Mouse (Mus musculus): ENCODE measurements at regions not wholly inside any gene's neighbourhood (a gene's known extent, or its start where the extent isn't known, plus 50 kb on each side); places are given as distances from the start of the nearest gene placed in this dataset.

GRCm38 (mm10) chr11:39550066-39550465 lies 1144.9 kb downstream of the Mat2b start:
- ATAC-seq (ENCODE audit: insufficient read depth, low FRiP score): no peak
- 69% methylated on average over 3 of the region's 3 CpGs for WGBS
- H3K4me1 ChIP-seq (ENCODE audit: control insufficient read depth, insufficient read depth, low read length): no peaks in the 10 kb centered on the region
- H3K9ac ChIP-seq (ENCODE audit: low read length): no peak overlapping the region
- no peak overlapping the region for H3K4me3 ChIP-seq (replicated peaks; ENCODE audit: low read length)
- H3K27ac ChIP-seq (ENCODE audit: low read length): no peak overlapping the region
- no peak overlapping the region for H3K4me2 ChIP-seq (ENCODE audit: low read depth, low read length)
- H3K36me3 ChIP-seq (ENCODE audit: control insufficient read depth, insufficient read depth, low read length): no peaks in the 10 kb centered on the region
- no peaks in the 10 kb centered on the region for H3K9me3 ChIP-seq (replicated peaks; ENCODE audit: control insufficient read depth, low read length)
- no peaks in the 10 kb centered on the region for H3K27me3 ChIP-seq (ENCODE audit: control insufficient read depth, insufficient read depth, low read length)

GRCm38 (mm10) chr11:39524866-39525649 lies 1169.9 kb downstream of the Mat2b start:
- no peaks in the 10 kb centered on the region for H3K4me1 ChIP-seq (ENCODE audit: control insufficient read depth, insufficient read depth, low read length)
- H3K36me3 ChIP-seq (ENCODE audit: control insufficient read depth, insufficient read depth, low read length): no peaks in the 10 kb centered on the region
- H3K9ac ChIP-seq (ENCODE audit: low read length): no peak overlapping the region
- no peak overlapping the region for H3K27ac ChIP-seq (ENCODE audit: low read length)
- no peak overlapping the region for H3K4me3 ChIP-seq (replicated peaks; ENCODE audit: low read length)
- no peak for ATAC-seq (ENCODE audit: insufficient read depth, low FRiP score)
- no peaks in the 10 kb centered on the region for H3K27me3 ChIP-seq (ENCODE audit: control insufficient read depth, insufficient read depth, low read length)
- H3K4me2 ChIP-seq (ENCODE audit: low read depth, low read length): no peak overlapping the region
- H3K9me3 ChIP-seq (replicated peaks; ENCODE audit: control insufficient read depth, low read length): no peaks in the 10 kb centered on the region
- WGBS: 48% methylated on average over 7 of the region's 7 CpGs

GRCm38 (mm10) chr11:39495253-39495652 lies 1199.8 kb downstream of the Mat2b start:
- Histone ChIP-seq H3K9me3 (replicated peaks; ENCODE audit: control insufficient read depth, low read length) (no peaks in the 10 kb centered on the region), H3K27ac (ENCODE audit: low read length) (no peak overlapping the region), H3K9ac (ENCODE audit: low read length) (no peak overlapping the region), H3K4me1 (ENCODE audit: control insufficient read depth, insufficient read depth, low read length) (no peaks in the 10 kb centered on the region), H3K4me2 (ENCODE audit: low read depth, low read length) (no peak overlapping the region), H3K27me3 (ENCODE audit: control insufficient read depth, insufficient read depth, low read length) (no peaks in the 10 kb centered on the region), H3K4me3 (replicated peaks; ENCODE audit: low read length) (no peak overlapping the region), H3K36me3 (ENCODE audit: control insufficient read depth, insufficient read depth, low read length) (no peaks in the 10 kb centered on the region)
- 41% methylated on average over 4 of the region's 4 CpGs for WGBS
- no peak for ATAC-seq (ENCODE audit: insufficient read depth, low FRiP score)

- no peaks in the 10 kb centered on the region for H3K4me1 ChIP-seq (ENCODE audit: control insufficient read depth, insufficient read depth, low read length)
- 62% methylated on average over 8 of the region's 8 CpGs for WGBS
These were observed 1217.9 kb downstream of the Mat2b start for GRCm38 (mm10) chr11:39477136-39477535.

GRCm38 (mm10) chr11:39453329-39453952 lies 1241.6 kb downstream of the Mat2b start:
- Histone ChIP-seq H3K9ac (ENCODE audit: low read length) (no peak overlapping the region), H3K27ac (ENCODE audit: low read length) (no peak overlapping the region), H3K36me3 (ENCODE audit: control insufficient read depth, insufficient read depth, low read length) (no peaks in the 10 kb centered on the region), H3K27me3 (ENCODE audit: control insufficient read depth, insufficient read depth, low read length) (no peaks in the 10 kb centered on the region), H3K4me1 (ENCODE audit: control insufficient read depth, insufficient read depth, low read length) (no peaks in the 10 kb centered on the region), H3K4me3 (replicated peaks; ENCODE audit: low read length) (no peak overlapping the region), H3K4me2 (ENCODE audit: low read depth, low read length) (no peak overlapping the region), H3K9me3 (replicated peaks; ENCODE audit: control insufficient read depth, low read length) (no peaks in the 10 kb centered on the region)
- ATAC-seq (ENCODE audit: insufficient read depth, low FRiP score): no peak
- WGBS: 40% methylated on average over 5 of the region's 5 CpGs

More at GRCm38 (mm10) chr11:39477136-39477535, 1217.9 kb downstream of the Mat2b start:
- no peak overlapping the region for H3K27ac ChIP-seq (ENCODE audit: low read length)
- H3K36me3 ChIP-seq (ENCODE audit: control insufficient read depth, insufficient read depth, low read length): no peaks in the 10 kb centered on the region
- H3K4me2 ChIP-seq (ENCODE audit: low read depth, low read length): no peak overlapping the region
- ATAC-seq (ENCODE audit: insufficient read depth, low FRiP score): no peak
- H3K9ac ChIP-seq (ENCODE audit: low read length): no peak overlapping the region
- no peaks in the 10 kb centered on the region for H3K9me3 ChIP-seq (replicated peaks; ENCODE audit: control insufficient read depth, low read length)
- no peaks in the 10 kb centered on the region for H3K27me3 ChIP-seq (ENCODE audit: control insufficient read depth, insufficient read depth, low read length)
- H3K4me3 ChIP-seq (replicated peaks; ENCODE audit: low read length): no peak overlapping the region

- WGBS: 50% methylated on average over 2 of the region's 2 CpGs
- no peaks in the 10 kb centered on the region for H3K27me3 ChIP-seq (ENCODE audit: control insufficient read depth, insufficient read depth, low read length)
- no peak overlapping the region for H3K4me3 ChIP-seq (replicated peaks; ENCODE audit: low read length)
- H3K36me3 ChIP-seq (ENCODE audit: control insufficient read depth, insufficient read depth, low read length): no peaks in the 10 kb centered on the region
- H3K4me1 ChIP-seq (ENCODE audit: control insufficient read depth, insufficient read depth, low read length): no peaks in the 10 kb centered on the region
- no peaks in the 10 kb centered on the region for H3K9me3 ChIP-seq (replicated peaks; ENCODE audit: control insufficient read depth, low read length)
- H3K9ac ChIP-seq (ENCODE audit: low read length): no peak overlapping the region
- ATAC-seq (ENCODE audit: insufficient read depth, low FRiP score): no peak
- no peak overlapping the region for H3K27ac ChIP-seq (ENCODE audit: low read length)
- H3K4me2 ChIP-seq (ENCODE audit: low read depth, low read length): no peak overlapping the region
These were observed 1248.6 kb downstream of the Mat2b start for GRCm38 (mm10) chr11:39446374-39446773.

- H3K9me3 ChIP-seq (replicated peaks; ENCODE audit: control insufficient read depth, low read length): no peaks in the 10 kb centered on the region
- H3K4me2 ChIP-seq (ENCODE audit: low read depth, low read length): no peak overlapping the region
- H3K4me3 ChIP-seq (replicated peaks; ENCODE audit: low read length): no peak overlapping the region
- WGBS: 82% methylated on average over 2 of the region's 2 CpGs
- H3K27me3 ChIP-seq (ENCODE audit: control insufficient read depth, insufficient read depth, low read length): no peaks in the 10 kb centered on the region
- no peak overlapping the region for H3K9ac ChIP-seq (ENCODE audit: low read length)
- no peaks in the 10 kb centered on the region for H3K36me3 ChIP-seq (ENCODE audit: control insufficient read depth, insufficient read depth, low read length)
- no peak overlapping the region for H3K27ac ChIP-seq (ENCODE audit: low read length)
- no peak for ATAC-seq (ENCODE audit: insufficient read depth, low FRiP score)
- H3K4me1 ChIP-seq (ENCODE audit: control insufficient read depth, insufficient read depth, low read length): no peaks in the 10 kb centered on the region
These were observed 1283.3 kb downstream of the Mat2b start for GRCm38 (mm10) chr11:39411691-39412090.

GRCm38 (mm10) chr11:39411182-39411581 lies 1283.8 kb downstream of the Mat2b start:
- Histone ChIP-seq H3K36me3 (ENCODE audit: control insufficient read depth, insufficient read depth, low read length) (no peaks in the 10 kb centered on the region), H3K4me1 (ENCODE audit: control insufficient read depth, insufficient read depth, low read length) (no peaks in the 10 kb centered on the region), H3K9ac (ENCODE audit: low read length) (no peak overlapping the region), H3K27me3 (ENCODE audit: control insufficient read depth, insufficient read depth, low read length) (no peaks in the 10 kb centered on the region), H3K9me3 (replicated peaks; ENCODE audit: control insufficient read depth, low read length) (no peaks in the 10 kb centered on the region), H3K4me2 (ENCODE audit: low read depth, low read length) (no peak overlapping the region), H3K4me3 (replicated peaks; ENCODE audit: low read length) (no peak overlapping the region), H3K27ac (ENCODE audit: low read length) (no peak overlapping the region)
- ATAC-seq (ENCODE audit: insufficient read depth, low FRiP score): no peak
- whole genome bisulfite sequencing: 78% methylated on average over 2 of the region's 2 CpGs

- Histone ChIP-seq H3K9ac (ENCODE audit: low read length) (no peak overlapping the region), H3K4me3 (replicated peaks; ENCODE audit: low read length) (no peak overlapping the region), H3K4me2 (ENCODE audit: low read depth, low read length) (no peak overlapping the region), H3K9me3 (replicated peaks; ENCODE audit: control insufficient read depth, low read length) (no peaks in the 10 kb centered on the region), H3K27me3 (ENCODE audit: control insufficient read depth, insufficient read depth, low read length) (no peaks in the 10 kb centered on the region), H3K27ac (ENCODE audit: low read length) (no peak overlapping the region), H3K36me3 (ENCODE audit: control insufficient read depth, insufficient read depth, low read length) (no peaks in the 10 kb centered on the region), H3K4me1 (ENCODE audit: control insufficient read depth, insufficient read depth, low read length) (no peaks in the 10 kb centered on the region)
- no peak for ATAC-seq (ENCODE audit: insufficient read depth, low FRiP score)
These were observed 1330.2 kb downstream of the Mat2b start for GRCm38 (mm10) chr11:39364827-39365226.
